Mouse (Mus musculus) lung, embryonic 16.5 days (tissue): ENCODE measurements at regions not wholly inside any gene's neighbourhood (a gene's known extent, or its start where the extent isn't known, plus 50 kb on each side); places are given as distances from the start of the nearest gene placed in this dataset.

Experiments used
- ATAC-seq: fragments of 200-750 bp; cut with Nextera tagmentation; 2 replicates; pipeline ENCODE4 v1.8.0; 2017; ENCODE audit warnings: low read depth, mild to moderate bottlenecking, moderate library complexity
- H3K27ac ChIP-seq: fragments of 300-500 bp; sonication (generic); 2 replicates; pipeline ENCODE4 v1.5.1; 2014; ENCODE audit warnings: mild to moderate bottlenecking, control low read depth, low read length
- H3K27me3 ChIP-seq: fragments of 300-500 bp; sonication (generic); 2 replicates; pipeline ENCODE4 v1.6.1; 2014; ENCODE audit warnings: low read depth, low read length, mixed read lengths; ENCODE audit not compliant: control insufficient read depth, insufficient read depth
- H3K36me3 ChIP-seq: fragments of 300-500 bp; sonication (generic); 2 replicates; pipeline ENCODE4 v1.6.1; 2014; ENCODE audit warnings: low read length; ENCODE audit not compliant: control insufficient read depth, insufficient read depth
- H3K4me1 ChIP-seq: fragments of 300-500 bp; sonication (generic); replicated peaks from 2 replicates; pipeline ENCODE4 v1.6.1; 2014; ENCODE audit warnings: low read length, mixed read lengths; ENCODE audit not compliant: control insufficient read depth, insufficient read depth
- H3K4me2 ChIP-seq: fragments of 300-500 bp; sonication (generic); 2 replicates; pipeline ENCODE4 v1.6.1; 2014; ENCODE audit warnings: low read depth, low read length, control low read depth
- H3K4me3 ChIP-seq: fragments of 300-500 bp; sonication (generic); 2 replicates; pipeline ENCODE4 v1.5.1; 2014; ENCODE audit warnings: mild to moderate bottlenecking, low read length, control low read depth
- H3K9ac ChIP-seq: fragments of 300-500 bp; sonication (generic); 2 replicates; pipeline ENCODE4 v1.6.1; 2014; ENCODE audit warnings: low read length, control low read depth
- H3K9me3 ChIP-seq: fragments of 300-500 bp; sonication (generic); 2 replicates; pipeline ENCODE4 v1.6.1; 2016; ENCODE audit warnings: low read length; ENCODE audit not compliant: control insufficient read depth
- WGBS: fragments of 180-500 bp; shearing (Covaris S2); extraction: QIAGEN DNeasy Blood & Tissue Kit; methylation state at CpG from one replicate; pipeline ENCODE4 v1.1.7; 2014; 5-methylcytosine and 5-hydroxymethylcytosine counted together

DNA sequence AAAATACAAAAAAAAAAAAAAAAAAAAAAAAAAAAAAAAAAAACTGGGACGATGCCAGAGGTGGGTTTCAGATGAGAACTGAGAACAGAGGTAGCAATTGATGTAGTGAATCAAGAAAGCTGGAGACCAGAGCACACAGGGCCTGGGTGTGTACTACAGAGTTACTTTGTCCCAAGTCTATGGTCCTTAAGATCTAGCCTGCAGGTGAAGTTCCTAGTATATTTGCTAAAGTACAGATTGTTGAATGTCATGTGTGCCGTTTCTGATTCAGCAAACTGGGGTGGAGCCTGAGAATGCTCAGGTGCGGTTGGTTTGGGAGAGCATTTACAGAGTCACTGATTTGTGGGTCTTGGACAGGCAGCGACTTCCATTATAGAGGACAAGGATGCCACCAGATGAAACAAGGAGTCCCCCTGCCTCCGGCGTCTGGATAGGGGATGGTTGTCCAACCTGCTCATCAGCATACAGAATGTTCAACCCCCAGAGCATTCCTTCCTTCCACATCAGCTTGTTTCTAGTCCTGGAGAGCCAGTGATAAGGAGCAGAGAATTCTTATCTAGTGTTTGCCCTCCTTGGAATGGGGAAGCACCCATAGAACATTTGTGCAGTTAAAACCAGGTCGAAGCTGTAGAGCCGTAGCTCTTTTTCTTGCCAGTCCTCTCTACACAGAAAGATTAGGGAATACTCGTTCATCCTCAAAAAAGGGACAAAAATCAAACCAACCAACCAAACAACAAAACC is 122.5 kb upstream of the Ttc29 start:
- Histone ChIP-seq H3K36me3 (no peaks in the 10 kb centered on the region), H3K4me1 (no peaks in the 10 kb centered on the region), H3K4me3 (no peak overlapping the region), H3K27ac (no peak overlapping the region), H3K4me2 (no peak overlapping the region), H3K9me3 (no peaks in the 10 kb centered on the region), H3K9ac (no peak overlapping the region), H3K27me3 (no peaks in the 10 kb centered on the region)
- 54% methylated on average over 9 of the region's 9 CpGs for WGBS
- ATAC-seq = peak; percentile 51; the same call in 1 of the 2 replicates

DNA sequence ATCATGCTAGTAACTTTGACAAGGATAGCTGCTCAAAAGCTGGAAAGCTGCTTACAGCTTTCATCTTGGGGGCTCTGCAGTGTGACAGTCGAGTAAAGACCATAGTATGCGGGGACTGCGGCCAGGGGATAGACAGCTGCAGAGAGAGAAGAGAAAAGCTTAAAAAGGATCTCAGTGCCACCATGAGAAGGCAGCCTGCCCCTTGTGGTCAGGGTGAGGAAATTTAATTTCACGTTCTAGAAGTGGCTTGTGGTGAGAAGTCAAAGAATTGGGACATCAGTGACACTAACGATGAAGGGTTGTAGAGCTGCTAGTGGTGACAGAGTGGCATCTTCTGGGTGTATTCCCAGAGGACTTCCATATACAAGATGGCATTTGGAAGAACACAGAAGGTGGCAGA is 116.7 kb upstream of the Ttc29 start:
- no peak overlapping the region for H3K9ac ChIP-seq
- H3K27me3 ChIP-seq = no peaks in the 10 kb centered on the region
- WGBS = 72% methylated on average over 5 of the region's 5 CpGs
- no peak overlapping the region for H3K4me3 ChIP-seq
- no peaks in the 10 kb centered on the region for H3K36me3 ChIP-seq
- no peak for ATAC-seq
- no peak overlapping the region for H3K27ac ChIP-seq
- no peak overlapping the region for H3K4me2 ChIP-seq
- 0 out of 2 replicates have a peak, but pooled peaks cover 2% of the 10 kb centered on the region for H3K4me1 ChIP-seq
- H3K9me3 ChIP-seq = no peaks in the 10 kb centered on the region

DNA sequence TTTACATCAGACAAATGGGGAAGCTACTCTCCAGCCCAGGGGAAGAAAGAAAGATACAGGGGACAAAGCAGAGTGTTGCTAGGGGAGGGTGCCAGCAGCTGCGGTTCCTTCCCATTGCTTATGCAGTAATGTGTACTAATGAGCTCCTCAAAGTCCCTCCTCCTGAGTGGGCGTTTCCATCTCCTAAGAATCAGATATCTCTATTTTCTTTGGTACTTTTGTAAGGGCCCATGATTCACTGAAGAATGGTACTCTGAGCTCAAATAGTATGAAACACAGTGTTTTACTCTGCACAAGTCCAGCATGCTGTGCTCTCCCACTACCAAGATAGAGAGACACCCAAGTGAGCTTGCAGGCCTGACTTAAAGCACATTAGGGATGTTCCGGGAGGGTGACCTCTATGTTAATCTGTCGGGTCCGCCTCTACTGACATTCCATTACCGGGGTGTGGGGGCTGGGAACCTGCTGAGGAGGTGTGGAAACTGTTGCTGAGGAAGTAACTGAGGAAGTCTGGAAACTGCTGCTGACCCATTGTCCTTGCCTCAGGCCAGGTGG is 114.8 kb upstream of the Ttc29 start:
- no peaks in the 10 kb centered on the region for H3K36me3 ChIP-seq
- H3K4me1 ChIP-seq = 0 out of 2 replicates have a peak, but pooled peaks cover 2% of the 10 kb centered on the region
- no peak for ATAC-seq
- WGBS = 30% methylated on average over 6 of the region's 6 CpGs
- H3K4me2 ChIP-seq = no peak overlapping the region
- no peak overlapping the region for H3K4me3 ChIP-seq
- H3K9me3 ChIP-seq = no peaks in the 10 kb centered on the region
- H3K27me3 ChIP-seq = no peaks in the 10 kb centered on the region
- no peak overlapping the region for H3K9ac ChIP-seq
- no peak overlapping the region; the same call in 1 of the 2 replicates for H3K27ac ChIP-seq

DNA sequence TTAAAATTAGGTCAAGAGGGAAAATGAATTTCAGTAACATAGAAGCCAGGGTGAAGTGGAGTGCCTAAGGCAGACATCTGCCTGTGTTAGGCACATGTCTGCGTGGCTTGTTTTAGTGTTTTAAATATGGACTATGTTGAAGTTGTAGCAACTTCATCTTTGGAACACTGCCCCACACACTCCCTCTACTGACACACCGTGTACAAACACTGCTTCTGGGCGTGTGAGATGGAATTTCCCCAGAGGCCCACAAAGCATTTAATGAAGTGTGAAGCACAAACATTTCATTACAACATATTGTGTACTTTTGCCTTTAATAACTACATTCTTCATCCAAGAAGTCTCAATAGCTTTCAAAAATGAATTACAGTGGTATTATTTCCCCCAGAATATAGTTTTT is 114.0 kb upstream of the Ttc29 start:
- Histone ChIP-seq H3K9me3 (no peaks in the 10 kb centered on the region), H3K9ac (no peak overlapping the region), H3K4me2 (no peak overlapping the region), H3K27me3 (no peaks in the 10 kb centered on the region), H3K4me1 (0 out of 2 replicates have a peak, but pooled peaks cover 2% of the 10 kb centered on the region), H3K36me3 (no peaks in the 10 kb centered on the region), H3K27ac (no peak overlapping the region), H3K4me3 (no peak overlapping the region)
- 40% methylated on average over 3 of the region's 3 CpGs for WGBS
- ATAC-seq = peak; percentile 73

DNA sequence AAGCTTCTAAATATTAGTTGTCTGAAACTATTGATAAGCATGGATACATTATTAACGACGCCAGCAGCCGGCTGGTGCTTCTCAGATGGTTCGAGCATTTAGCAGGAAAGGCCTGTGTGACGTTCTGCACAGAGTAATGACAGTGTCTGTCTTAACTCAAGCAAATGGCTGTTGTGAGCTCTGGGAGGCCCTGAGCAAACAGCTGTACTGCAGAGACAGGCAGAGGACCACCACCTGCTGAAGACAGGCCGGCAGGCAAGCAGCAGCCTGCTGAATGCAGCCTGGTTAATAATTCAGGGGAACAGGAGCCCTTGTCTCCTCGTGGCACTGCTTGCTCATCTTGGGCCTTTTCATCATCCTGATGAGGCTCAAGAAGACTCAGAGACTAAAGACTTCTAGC is 105.8 kb upstream of the Ttc29 start:
- H3K27ac ChIP-seq = no peak overlapping the region
- no peaks in the 10 kb centered on the region for H3K4me1 ChIP-seq
- H3K9ac ChIP-seq = no peak overlapping the region
- ATAC-seq = no peak
- H3K4me3 ChIP-seq = no peak overlapping the region
- H3K27me3 ChIP-seq = no peaks in the 10 kb centered on the region
- H3K4me2 ChIP-seq = no peak overlapping the region
- no peaks in the 10 kb centered on the region for H3K36me3 ChIP-seq
- H3K9me3 ChIP-seq = no peaks in the 10 kb centered on the region
- 36% methylated on average over 7 of the region's 7 CpGs for WGBS

DNA sequence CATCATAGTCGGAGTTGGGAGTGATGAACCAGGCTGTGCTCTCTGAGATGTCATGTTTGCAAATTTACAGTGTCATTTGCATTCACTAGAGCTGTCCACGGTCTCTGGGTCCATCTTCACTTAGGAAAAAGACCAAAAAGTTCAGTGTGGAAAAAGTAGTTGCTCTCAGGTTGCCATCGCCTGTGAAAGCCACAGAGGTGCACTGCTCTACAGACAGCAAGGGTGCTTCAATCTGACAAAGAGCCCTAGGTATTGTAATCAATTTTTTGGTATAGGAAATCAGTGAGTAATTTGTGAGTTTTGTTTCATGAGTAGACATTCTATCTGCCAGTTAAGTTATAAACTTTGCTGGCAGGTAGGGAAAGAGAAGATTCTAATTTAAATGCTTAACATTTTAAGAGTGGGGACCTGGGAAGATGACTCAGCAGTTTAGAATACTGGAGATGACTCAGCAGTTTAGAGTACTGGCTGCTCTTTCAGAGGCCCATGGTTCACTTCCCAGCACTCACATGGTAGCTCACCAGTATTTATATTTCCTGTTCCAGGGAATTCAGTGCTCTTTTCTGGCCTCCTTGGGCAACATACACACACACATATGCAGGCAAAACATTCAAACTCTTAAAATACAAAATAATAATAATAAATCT is 103.0 kb upstream of the Ttc29 start:
- Histone ChIP-seq H3K36me3 (no peaks in the 10 kb centered on the region), H3K9ac (no peak overlapping the region), H3K4me1 (no peaks in the 10 kb centered on the region), H3K27ac (no peak overlapping the region), H3K4me3 (no peak overlapping the region), H3K9me3 (no peaks in the 10 kb centered on the region), H3K4me2 (no peak overlapping the region), H3K27me3 (no peaks in the 10 kb centered on the region)
- 78% methylated on average over 3 of the region's 3 CpGs for WGBS
- ATAC-seq = no peak

DNA sequence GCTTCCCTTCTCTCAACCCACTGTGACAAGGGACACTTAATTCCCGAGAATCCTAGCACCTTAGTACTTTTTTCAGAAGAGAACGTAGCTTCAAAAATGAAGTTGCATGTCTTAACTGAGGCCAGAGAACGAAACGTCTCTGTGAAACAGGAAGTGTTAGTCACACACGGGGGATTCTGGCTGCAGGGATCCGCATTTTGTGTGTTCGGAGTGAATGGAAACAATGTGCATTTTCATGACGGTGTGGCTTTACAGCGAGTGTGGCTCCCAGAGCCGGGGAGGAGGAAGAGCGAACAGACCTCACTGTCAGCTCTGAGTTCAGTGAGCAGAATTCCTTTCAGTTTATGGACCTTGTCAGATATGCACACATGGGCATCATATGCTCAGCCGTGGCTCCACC is 100.0 kb upstream of the Ttc29 start:
- Histone ChIP-seq H3K4me2 (no peak overlapping the region), H3K36me3 (no peaks in the 10 kb centered on the region), H3K27ac (no peak overlapping the region), H3K27me3 (no peaks in the 10 kb centered on the region), H3K9me3 (no peaks in the 10 kb centered on the region), H3K9ac (no peak overlapping the region), H3K4me1 (no peaks in the 10 kb centered on the region), H3K4me3 (no peak overlapping the region)
- ATAC-seq = no peak
- 49% methylated on average over 12 of the region's 12 CpGs for WGBS

DNA sequence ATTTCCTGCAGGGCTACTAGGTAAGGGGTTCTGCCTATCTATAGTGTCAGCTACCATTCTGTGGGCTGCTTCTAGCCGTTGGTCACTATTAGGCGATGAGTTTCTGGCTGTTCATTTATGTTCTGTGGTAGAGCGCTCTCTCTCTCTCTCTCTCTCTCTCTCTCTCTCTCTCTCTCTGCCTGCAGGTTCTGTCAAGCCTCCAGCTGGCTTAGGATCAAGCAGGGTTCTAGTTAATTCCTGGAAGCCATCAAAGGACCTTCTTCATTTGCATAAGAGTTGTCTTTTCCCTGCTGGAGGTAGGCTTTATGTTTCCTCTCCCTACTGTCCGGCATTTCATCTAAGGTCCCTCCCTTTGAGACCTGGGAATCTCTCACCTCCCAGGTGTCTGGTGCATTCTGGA is 98.6 kb upstream of the Ttc29 start:
- no peak overlapping the region for H3K27ac ChIP-seq
- WGBS = 34% methylated on average over 4 of the region's 4 CpGs
- no peak for ATAC-seq
- no peaks in the 10 kb centered on the region for H3K27me3 ChIP-seq
- H3K4me2 ChIP-seq = no peak overlapping the region
- no peaks in the 10 kb centered on the region for H3K9me3 ChIP-seq
- no peaks in the 10 kb centered on the region for H3K4me1 ChIP-seq
- H3K9ac ChIP-seq = no peak overlapping the region
- no peak overlapping the region for H3K4me3 ChIP-seq
- H3K36me3 ChIP-seq = no peaks in the 10 kb centered on the region

DNA sequence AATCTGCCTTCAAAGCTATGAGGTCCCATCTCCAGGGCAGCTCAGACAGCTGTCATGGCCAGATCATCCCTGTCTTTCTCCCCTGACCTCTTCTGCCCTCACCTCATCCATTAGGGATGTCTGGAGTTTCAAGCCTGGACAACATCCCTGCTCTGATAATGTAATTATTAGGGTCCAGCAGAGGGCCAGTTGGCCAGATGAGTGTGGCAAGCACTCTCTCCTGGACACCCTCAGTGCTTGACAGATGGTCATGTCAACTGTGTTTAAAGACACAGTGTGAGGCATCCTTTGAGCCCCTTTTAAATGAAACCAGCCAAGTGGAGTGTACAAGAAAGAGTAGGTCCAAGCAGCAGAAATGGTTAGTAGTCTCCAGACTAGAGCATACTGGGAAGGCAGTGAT is 95.9 kb upstream of the Ttc29 start:
- no peaks in the 10 kb centered on the region for H3K9me3 ChIP-seq
- H3K9ac ChIP-seq = no peak overlapping the region
- no peak for ATAC-seq
- no peak overlapping the region for H3K4me3 ChIP-seq
- H3K4me1 ChIP-seq = no peaks in the 10 kb centered on the region
- H3K27me3 ChIP-seq = no peaks in the 10 kb centered on the region
- H3K4me2 ChIP-seq = no peak overlapping the region
- no peaks in the 10 kb centered on the region for H3K36me3 ChIP-seq
- H3K27ac ChIP-seq = no peak overlapping the region
